Mouse (Mus musculus): ENCODE measurements around the gene Smpd1. TPM values are rescaled to one million over a fixed set of nuclear protein-coding genes. Genes with fewer than 3 reads are reported as not detected.
A peak's percentile ranks its signal among the peaks of the same experiment; 100 is the strongest.

Smpd1 gene
- total and polyA plus RNA-seq, 2 experiments from 2014 or later, result 103 to 177 TPM

- ATAC-seq, result peak; percentile 66
- Histone ChIP-seq H3K9ac (replicated peaks; ENCODE audit: low read length) (peak overlapping the region; percentile 56), H3K27me3 (ENCODE audit: insufficient read depth, low read length) (no peaks in the 10 kb centered on the region), H3K36me3 (ENCODE audit: insufficient read depth, low read length) (peaks cover 46% of the 10 kb centered on the region), H3K4me1 (ENCODE audit: insufficient read depth, low read length) (peaks cover 36% of the 10 kb centered on the region), H3K9me3 (ENCODE audit: low read length) (no peaks in the 10 kb centered on the region), H3K4me3 (ENCODE audit: low read length) (peak overlapping the region; percentile 27), H3K4me2 (ENCODE audit: low read depth, low read length) (peak overlapping the region; percentile 64), H3K27ac (peak overlapping the region; percentile 88)
- no peak for TF ChIP-seq CTCF (IDR thresholded peaks at IDR 0.05; ENCODE audit: low read depth)
- WGBS, result 7% methylated on average over 12 of the region's 12 CpGs
- DNase-seq (ENCODE audit: low spot score), result peak; percentile 76
Observed at GRCm38 (mm10) chr7:105569512-105570496, 15.6 kb downstream of the Smpd1 start.

GRCm38 (mm10) chr7:105570756-105571155 is 16.6 kb downstream of the Smpd1 start:
- H3K4me3 ChIP-seq (ENCODE audit: low read length), result no peak overlapping the region
- TF ChIP-seq CTCF (IDR thresholded peaks at IDR 0.05; ENCODE audit: low read depth), result no peak
- H3K27ac ChIP-seq, result peak overlapping the region; percentile 88
- ATAC-seq (no peak), DNase-seq (ENCODE audit: low spot score) (no peak)
- 68% methylated on average over 4 of the region's 4 CpGs for WGBS
- peaks cover 36% of the 10 kb centered on the region for H3K4me1 ChIP-seq (ENCODE audit: insufficient read depth, low read length)
- no peak overlapping the region for H3K9ac ChIP-seq (replicated peaks; ENCODE audit: low read length)
- no peaks in the 10 kb centered on the region for H3K9me3 ChIP-seq (ENCODE audit: low read length)
- H3K27me3 ChIP-seq (ENCODE audit: insufficient read depth, low read length), result no peaks in the 10 kb centered on the region
- peaks cover 37% of the 10 kb centered on the region for H3K36me3 ChIP-seq (ENCODE audit: insufficient read depth, low read length)
- H3K4me2 ChIP-seq (ENCODE audit: low read depth, low read length), result peak overlapping the region; percentile 64

- Histone ChIP-seq H3K27me3 (ENCODE audit: insufficient read depth, low read length) (no peaks in the 10 kb centered on the region), H3K4me2 (ENCODE audit: low read depth, low read length) (peak overlapping the region; percentile 5; the same call in 1 of the 2 replicates), H3K9ac (replicated peaks; ENCODE audit: low read length) (no peak overlapping the region), H3K9me3 (ENCODE audit: low read length) (no peaks in the 10 kb centered on the region), H3K4me3 (ENCODE audit: low read length) (no peak overlapping the region), H3K27ac (no peak overlapping the region), H3K36me3 (ENCODE audit: insufficient read depth, low read length) (peaks cover 19% of the 10 kb centered on the region), H3K4me1 (ENCODE audit: insufficient read depth, low read length) (peaks cover 35% of the 10 kb centered on the region)
- no peak for DNase-seq (ENCODE audit: low spot score)
- no peak for TF ChIP-seq CTCF (IDR thresholded peaks at IDR 0.05; ENCODE audit: low read depth)
- no peak for ATAC-seq
- 83% methylated on average over 8 of the region's 8 CpGs for WGBS
Observed at GRCm38 (mm10) chr7:105572949-105573348, 18.8 kb downstream of the Smpd1 start.

GRCm38 (mm10) chr7:105574537-105574936 is 20.4 kb downstream of the Smpd1 start:
- no peak for ATAC-seq
- WGBS, result 66% methylated on average over 4 of the region's 4 CpGs
- peaks cover 28% of the 10 kb centered on the region for H3K4me1 ChIP-seq (ENCODE audit: insufficient read depth, low read length)
- no peak overlapping the region for H3K4me3 ChIP-seq (ENCODE audit: low read length)
- H3K36me3 ChIP-seq (ENCODE audit: insufficient read depth, low read length), result peaks cover 19% of the 10 kb centered on the region
- H3K4me2 ChIP-seq (ENCODE audit: low read depth, low read length), result no peak overlapping the region
- H3K27ac ChIP-seq, result no peak overlapping the region
- H3K27me3 ChIP-seq (ENCODE audit: insufficient read depth, low read length), result no peaks in the 10 kb centered on the region
- no peak for TF ChIP-seq CTCF (IDR thresholded peaks at IDR 0.05; ENCODE audit: low read depth)
- no peak overlapping the region for H3K9ac ChIP-seq (replicated peaks; ENCODE audit: low read length)
- no peaks in the 10 kb centered on the region for H3K9me3 ChIP-seq (ENCODE audit: low read length)
- no peak for DNase-seq (ENCODE audit: low spot score)

- 82% methylated on average over 3 of the region's 3 CpGs for WGBS
- ATAC-seq, result no peak
- no peak for TF ChIP-seq CTCF (IDR thresholded peaks at IDR 0.05; ENCODE audit: low read depth)
Observed at GRCm38 (mm10) chr7:105576166-105576748, 22.1 kb downstream of the Smpd1 start.

GRCm38 (mm10) chr7:105577377-105577871 is 23.3 kb downstream of the Smpd1 start:
- H3K4me2 ChIP-seq (ENCODE audit: low read depth, low read length), result no peak overlapping the region
- peaks cover 17% of the 10 kb centered on the region for H3K4me1 ChIP-seq (ENCODE audit: insufficient read depth, low read length)
- WGBS, result 92% methylated on average over 6 of the region's 6 CpGs
- no peak overlapping the region for H3K4me3 ChIP-seq (ENCODE audit: low read length)
- H3K27ac ChIP-seq, result no peak overlapping the region
- peaks cover 18% of the 10 kb centered on the region for H3K36me3 ChIP-seq (ENCODE audit: insufficient read depth, low read length)
- DNase-seq (ENCODE audit: low spot score) (no peak), ATAC-seq (no peak)
- TF ChIP-seq CTCF (IDR thresholded peaks at IDR 0.05; ENCODE audit: low read depth), result no peak
- H3K9me3 ChIP-seq (ENCODE audit: low read length), result no peaks in the 10 kb centered on the region
- no peaks in the 10 kb centered on the region for H3K27me3 ChIP-seq (ENCODE audit: insufficient read depth, low read length)
- no peak overlapping the region for H3K9ac ChIP-seq (replicated peaks; ENCODE audit: low read length)

More at GRCm38 (mm10) chr7:105576166-105576748, 22.1 kb downstream of the Smpd1 start:
- H3K9me3 ChIP-seq (ENCODE audit: low read length), result no peaks in the 10 kb centered on the region
- H3K9ac ChIP-seq (replicated peaks; ENCODE audit: low read length), result no peak overlapping the region
- no peak overlapping the region for H3K4me3 ChIP-seq (ENCODE audit: low read length)
- DNase-seq (ENCODE audit: low spot score), result no peak
- no peak overlapping the region for H3K4me2 ChIP-seq (ENCODE audit: low read depth, low read length)
- peaks cover 19% of the 10 kb centered on the region for H3K36me3 ChIP-seq (ENCODE audit: insufficient read depth, low read length)
- no peaks in the 10 kb centered on the region for H3K27me3 ChIP-seq (ENCODE audit: insufficient read depth, low read length)
- peaks cover 13% of the 10 kb centered on the region for H3K4me1 ChIP-seq (ENCODE audit: insufficient read depth, low read length)
- no peak overlapping the region for H3K27ac ChIP-seq
